Mouse (Mus musculus) limb, embryonic 14.5 days (tissue): ENCODE results near the gene Zfp277. TPM values are rescaled to one million over a fixed set of nuclear protein-coding genes. Genes with fewer than 3 reads are reported as not detected.

Source experiments
- ATAC-seq: fragments of 200-750 bp; cut with Nextera tagmentation; 2 replicates; pipeline ENCODE4 v1.8.0; 2017; ENCODE audit warnings: low read depth, moderate number of reproducible peaks, moderate TSS enrichment; ENCODE audit not compliant: low FRiP score
- DNase-seq: peaks from one replicate; pipeline ENCODE4 v3.0.0-alpha.2; 2015; ENCODE audit warnings: low spot score
- H3K27ac ChIP-seq: fragments of 300-500 bp; sonication (generic); replicated peaks from 2 replicates; pipeline ENCODE4 v1.5.1; 2014; ENCODE audit warnings: low read depth, mild to moderate bottlenecking, low read length, moderate library complexity, mixed read lengths
- H3K27me3 ChIP-seq: fragments of 300-500 bp; sonication (generic); 2 replicates; pipeline ENCODE4 v1.6.1; 2014; ENCODE audit warnings: low read length, mixed read lengths; ENCODE audit not compliant: control insufficient read depth, insufficient read depth
- H3K36me3 ChIP-seq: fragments of 300-500 bp; sonication (generic); 2 replicates; pipeline ENCODE4 v1.6.1; 2014; ENCODE audit warnings: mild to moderate bottlenecking, low read length, moderate library complexity, mixed read lengths; ENCODE audit not compliant: control insufficient read depth, insufficient read depth
- H3K4me1 ChIP-seq: fragments of 300-500 bp; sonication (generic); 2 replicates; pipeline ENCODE4 v1.6.1; 2014; ENCODE audit warnings: antibody characterized with exemption, low read length, mixed read lengths; ENCODE audit not compliant: control insufficient read depth, insufficient read depth
- H3K4me2 ChIP-seq: fragments of 300-500 bp; sonication (generic); replicated peaks from 2 replicates; pipeline ENCODE4 v1.6.1; 2014; ENCODE audit warnings: low read depth, mild to moderate bottlenecking, low read length, moderate library complexity; ENCODE audit not compliant: severe bottlenecking
- H3K4me3 ChIP-seq: fragments of 300-500 bp; sonication (generic); replicated peaks from 2 replicates; pipeline ENCODE4 v1.5.1; 2014; ENCODE audit warnings: low read length
- H3K9ac ChIP-seq: fragments of 300-500 bp; sonication (generic); 2 replicates; pipeline ENCODE4 v1.6.1; 2014; ENCODE audit warnings: mild to moderate bottlenecking, low read depth, low read length, moderate library complexity; ENCODE audit not compliant: severe bottlenecking
- H3K9me3 ChIP-seq: fragments of 300-500 bp; sonication (generic); 2 replicates; pipeline ENCODE4 v1.6.1; 2016; ENCODE audit warnings: low read length; ENCODE audit not compliant: control insufficient read depth
- POLR2A ChIP-seq: fragments of 200-500 bp; IDR thresholded peaks from 2 replicates; pipeline ENCODE4 v1.8.0; 2012; ENCODE audit warnings: inconsistent platforms, mild to moderate bottlenecking, moderate library complexity, borderline replicate concordance; ENCODE audit not compliant: insufficient read depth, insufficient read length; ENCODE audit errors: extremely low read depth
- WGBS: fragments of 180-500 bp; shearing (Covaris S2); extraction: QIAGEN DNeasy Blood & Tissue Kit; methylation state at CpG from one replicate; pipeline ENCODE4 v1.1.7; 2014; 5-methylcytosine and 5-hydroxymethylcytosine counted together
- polyA plus RNA-seq, 2 experiments: library from polyadenylated mRNA; depleted of rRNA in 1 of 2; stranded (reverse) in 1 of 2; unstranded in 1 of 2; fragments of >200 nt; fragmentation: Nextera tagmentation in 1 of 2; extraction: Ambion mirVana in 1 of 2; gene quantifications; 2 replicates each; pipeline versions ENCODE4 v1.2.1 to v1.2.3; 2012 to 2014

Gene Zfp277
- polyA plus RNA-seq, 2 experiments: 22.0 to 40.7 TPM

DNA sequence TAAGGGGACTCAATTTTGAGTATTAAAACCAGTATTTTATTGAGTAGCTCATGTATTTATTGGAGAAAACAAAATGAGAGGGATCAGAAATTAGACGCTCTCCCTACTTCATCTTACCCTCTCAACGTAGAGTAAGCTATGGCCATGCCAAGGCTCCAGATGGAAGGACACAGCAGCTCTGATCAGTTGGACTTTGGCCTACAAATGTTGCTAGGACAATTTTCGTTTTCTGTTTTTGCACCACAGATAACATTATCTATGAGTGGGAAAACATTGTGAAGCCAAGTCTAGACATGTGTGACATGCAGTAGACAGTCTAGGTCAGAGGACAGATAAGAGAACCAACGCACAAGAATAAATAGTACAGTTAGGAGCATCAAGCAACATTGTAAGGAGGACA is 28.4 kb downstream of the Zfp277 start:
- Histone ChIP-seq H3K9me3 (no peaks in the 10 kb centered on the region), H3K4me2 (no peak overlapping the region), H3K27me3 (no peaks in the 10 kb centered on the region), H3K4me1 (no peaks in the 10 kb centered on the region), H3K36me3 (no peaks in the 10 kb centered on the region), H3K27ac (no peak overlapping the region), H3K4me3 (no peak overlapping the region), H3K9ac (no peak overlapping the region)
- 89% methylated on average over 4 of the region's 4 CpGs for WGBS
- DNase-seq (no peak), ATAC-seq (no peak)
- TF ChIP-seq POLR2A: no peak

DNA sequence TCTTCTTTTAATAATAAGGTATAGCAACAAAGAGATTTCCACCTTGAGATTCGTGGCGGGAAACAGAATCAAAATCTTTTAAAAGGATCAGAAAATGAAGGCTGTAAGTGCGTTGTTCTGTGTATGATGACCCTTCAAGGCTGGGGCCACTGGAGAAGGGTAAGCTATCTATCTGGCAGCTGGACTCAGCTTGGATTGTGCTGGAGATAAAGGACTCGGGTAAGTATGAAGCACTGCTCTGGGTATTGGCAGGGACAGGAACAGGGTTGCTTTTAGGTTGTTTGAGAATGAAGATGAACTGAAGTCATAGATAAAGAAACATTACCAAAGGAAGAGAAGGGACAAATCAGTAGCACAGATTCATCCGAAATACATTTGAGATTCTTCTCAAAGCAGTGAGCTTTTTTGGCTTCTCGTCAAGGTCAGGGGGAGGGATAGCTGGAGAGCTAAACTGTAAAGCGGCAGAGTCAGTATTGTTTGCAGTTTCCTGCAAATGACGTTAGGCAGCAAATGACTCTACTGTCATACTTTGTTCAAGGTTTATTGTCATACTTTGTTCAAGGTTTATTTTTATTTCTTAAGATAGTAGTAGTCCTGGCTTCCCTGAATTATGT is 30.3 kb downstream of the Zfp277 start:
- ATAC-seq (no peak), DNase-seq (no peak)
- Histone ChIP-seq H3K9ac (no peak overlapping the region), H3K36me3 (no peaks in the 10 kb centered on the region), H3K27ac (no peak overlapping the region), H3K9me3 (no peaks in the 10 kb centered on the region), H3K27me3 (no peaks in the 10 kb centered on the region), H3K4me2 (no peak overlapping the region), H3K4me1 (no peaks in the 10 kb centered on the region), H3K4me3 (no peak overlapping the region)
- no peak for TF ChIP-seq POLR2A
- WGBS: 87% methylated on average over 8 of the region's 8 CpGs

DNA sequence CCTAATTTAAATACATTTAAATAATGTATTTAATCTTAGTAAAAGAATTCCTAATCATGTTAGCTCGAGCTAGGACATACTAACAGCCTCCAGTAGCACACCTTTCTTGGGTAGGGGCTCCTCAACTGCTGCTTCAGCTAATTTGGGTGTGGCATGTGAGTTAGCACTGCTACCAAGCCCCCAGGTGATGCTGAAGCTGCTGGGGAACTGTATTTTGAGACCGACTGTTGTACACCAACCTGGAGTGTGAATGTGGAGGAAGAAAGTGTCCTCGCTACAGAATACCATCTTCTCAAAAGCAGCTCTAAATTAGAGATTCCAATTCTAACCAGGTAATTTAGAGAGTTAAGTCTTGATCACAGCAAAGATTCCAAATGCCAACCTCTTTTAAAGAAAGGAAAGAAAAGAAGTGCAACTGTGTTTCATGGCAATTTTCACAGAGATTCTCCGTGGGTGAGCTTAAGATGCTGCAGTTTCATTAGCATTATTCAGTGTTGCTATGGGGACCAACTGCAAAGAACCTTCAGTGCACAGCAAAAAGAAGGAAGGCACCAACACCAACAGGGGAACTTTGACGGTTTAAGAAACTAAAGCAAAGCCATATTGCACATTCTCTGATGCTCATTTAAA is 30.9 kb downstream of the Zfp277 start:
- Histone ChIP-seq H3K9ac (no peak overlapping the region), H3K36me3 (no peaks in the 10 kb centered on the region), H3K4me1 (no peaks in the 10 kb centered on the region), H3K4me3 (no peak overlapping the region), H3K9me3 (no peaks in the 10 kb centered on the region), H3K4me2 (no peak overlapping the region), H3K27me3 (no peaks in the 10 kb centered on the region), H3K27ac (no peak overlapping the region)
- WGBS: 70% methylated on average over 5 of the region's 5 CpGs
- DNase-seq: no peak
- ATAC-seq: no peak
- no peak for TF ChIP-seq POLR2A

DNA sequence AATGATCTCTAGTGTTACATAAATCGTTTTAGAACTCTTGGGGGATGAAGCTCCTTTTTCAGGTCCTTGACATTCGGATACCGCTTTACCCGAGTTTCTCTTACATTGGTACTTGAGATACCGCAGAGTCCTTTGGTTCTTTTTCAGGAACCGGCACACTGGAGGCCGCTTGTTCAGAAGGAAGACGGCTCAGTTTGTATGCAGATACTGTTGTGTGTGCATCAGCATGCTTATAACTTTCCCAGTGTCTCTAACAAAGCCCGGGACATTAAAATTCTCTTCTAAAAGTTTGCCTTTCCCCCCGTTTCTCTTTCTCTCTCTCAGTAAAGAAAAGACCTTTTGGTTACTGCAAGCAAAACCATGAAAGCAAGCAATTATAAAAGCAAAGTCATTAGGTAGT is 45.9 kb downstream of the Zfp277 start:
- DNase-seq: no peak
- Histone ChIP-seq H3K4me2 (no peak overlapping the region), H3K9ac (no peak overlapping the region), H3K27me3 (no peaks in the 10 kb centered on the region), H3K36me3 (no peaks in the 10 kb centered on the region), H3K9me3 (no peaks in the 10 kb centered on the region), H3K27ac (no peak overlapping the region), H3K4me1 (no peaks in the 10 kb centered on the region), H3K4me3 (no peak overlapping the region)
- 90% methylated on average over 10 of the region's 10 CpGs for WGBS
- no peak for ATAC-seq
- TF ChIP-seq POLR2A: no peak

DNA sequence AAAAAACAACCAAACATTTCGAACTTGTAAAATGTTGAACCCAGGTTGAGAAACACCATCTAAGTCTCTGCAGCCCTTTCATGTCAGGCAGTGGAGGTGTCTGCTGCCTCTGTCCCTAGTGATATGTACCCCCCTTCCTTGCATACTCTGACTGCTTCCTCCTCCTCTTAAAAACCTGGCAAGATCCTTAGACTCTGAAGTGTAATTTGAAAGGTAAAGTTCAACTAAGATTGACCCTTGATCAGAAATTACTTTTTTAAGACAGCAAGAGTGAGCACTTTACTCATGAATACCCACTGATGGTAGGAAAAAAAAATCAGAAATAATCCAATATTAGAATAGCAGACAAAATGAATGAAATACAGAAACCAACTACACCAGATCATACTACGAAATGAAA is 46.3 kb downstream of the Zfp277 start:
- Histone ChIP-seq H3K27ac (no peak overlapping the region), H3K4me1 (no peaks in the 10 kb centered on the region), H3K36me3 (no peaks in the 10 kb centered on the region), H3K4me2 (no peak overlapping the region), H3K27me3 (no peaks in the 10 kb centered on the region), H3K9ac (no peak overlapping the region), H3K9me3 (no peaks in the 10 kb centered on the region), H3K4me3 (no peak overlapping the region)
- 93% methylated on average over 2 of the region's 2 CpGs for WGBS
- no peak for DNase-seq
- TF ChIP-seq POLR2A: no peak
- ATAC-seq: no peak
